Mouse (Mus musculus) forebrain, embryonic 10.5 days (tissue): ENCODE data around the gene Cdc14a. TPM values are rescaled to one million over a fixed set of nuclear protein-coding genes. Genes with fewer than 3 reads are reported as not detected.
A peak's percentile ranks its signal among the peaks of the same experiment; 100 is the strongest.

Experiments used
- DNase-seq: peaks from one replicate; pipeline ENCODE4 v3.0.0-alpha.2; 2017; ENCODE audit warnings: low spot score; ENCODE audit errors: extremely low spot score
- H3K27ac ChIP-seq: fragments of 300-500 bp; sonication (generic); 2 replicates; pipeline ENCODE4 v1.5.1; 2016; ENCODE audit warnings: mild to moderate bottlenecking
- H3K27me3 ChIP-seq: fragments of 300-500 bp; sonication (generic); 2 replicates; pipeline ENCODE4 v1.6.1; 2016; ENCODE audit warnings: mild to moderate bottlenecking; ENCODE audit not compliant: poor library complexity, severe bottlenecking
- H3K36me3 ChIP-seq: fragments of 300-500 bp; sonication (generic); replicated peaks from 2 replicates; pipeline ENCODE4 v1.6.1; 2016; ENCODE audit warnings: mild to moderate bottlenecking, moderate library complexity
- H3K4me1 ChIP-seq: fragments of 300-500 bp; sonication (generic); 2 replicates; pipeline ENCODE4 v1.6.1; 2016
- H3K4me3 ChIP-seq: fragments of 300-500 bp; sonication (generic); 2 replicates; pipeline ENCODE4 v1.5.1; 2016; ENCODE audit warnings: mild to moderate bottlenecking, moderate library complexity
- H3K9me3 ChIP-seq: fragments of 300-500 bp; sonication (generic); 2 replicates; pipeline ENCODE4 v1.6.1; 2016; ENCODE audit warnings: mild to moderate bottlenecking, moderate library complexity
- WGBS: fragments of 180-500 bp; shearing (Covaris S2); methylation state at CpG from one replicate; pipeline ENCODE4 v1.1.7; 2016; 5-methylcytosine and 5-hydroxymethylcytosine counted together
- polyA plus RNA-seq: library from polyadenylated mRNA; unstranded; fragments of >200 nt; fragmentation: Nextera tagmentation; extraction: Ambion mirVana; gene quantifications from 2 replicates; pipeline ENCODE4 v1.2.1, GENCODE M21; 2016

Cdc14a gene
- polyA plus RNA-seq, 1 experiment from 2014 or later, result 19.7 TPM

DNA sequence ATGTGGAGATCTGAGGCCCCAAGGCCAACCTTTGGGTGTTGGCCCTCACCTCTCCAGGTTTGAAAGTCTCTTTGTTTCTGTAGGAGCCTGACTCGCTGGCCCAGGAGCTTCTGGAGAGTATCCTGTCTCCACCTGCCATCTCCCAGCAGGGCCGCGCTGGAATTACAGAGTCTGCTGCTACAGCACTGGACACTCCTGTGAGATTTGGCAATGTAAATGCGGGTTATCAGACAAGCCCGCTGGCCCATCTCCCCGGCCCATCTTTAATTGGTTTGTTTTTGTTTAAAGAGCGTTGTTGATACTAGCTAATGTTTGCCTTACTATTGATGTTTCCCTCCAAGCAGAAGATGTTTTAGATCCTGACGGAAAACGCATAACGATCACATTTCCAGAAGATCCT, 15.0 kb downstream of the Cdc14a start:
- DNase-seq, result no peak
- Histone ChIP-seq H3K36me3 (peaks cover 65% of the 10 kb centered on the region), H3K4me3 (no peak overlapping the region), H3K27me3 (no peaks in the 10 kb centered on the region), H3K4me1 (peaks cover 36% of the 10 kb centered on the region), H3K27ac (no peak overlapping the region), H3K9me3 (no peaks in the 10 kb centered on the region)
- WGBS, result 88% methylated on average over 10 of the region's 10 CpGs

DNA sequence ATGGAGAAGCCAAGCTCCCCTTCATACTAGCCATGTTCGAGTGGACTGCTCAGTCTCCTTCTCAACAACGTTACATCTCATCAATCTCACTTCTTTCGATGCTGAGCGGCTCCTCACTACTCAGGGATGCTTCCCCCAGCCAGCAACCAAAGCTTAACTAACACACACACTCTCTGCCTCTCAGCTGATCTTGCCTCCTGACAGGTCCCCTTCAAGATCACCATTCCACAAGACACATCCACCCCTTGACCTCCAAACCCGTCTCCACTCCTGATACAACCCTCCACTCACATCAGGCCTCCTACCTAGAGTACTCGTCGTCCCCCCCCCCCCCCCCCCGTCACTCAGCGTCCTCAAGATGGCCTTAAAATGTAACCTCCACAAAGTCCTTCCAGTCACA, 18.3 kb downstream of the Cdc14a start:
- WGBS, result 70% methylated on average over 9 of the region's 9 CpGs
- Histone ChIP-seq H3K4me1 (peaks cover 42% of the 10 kb centered on the region), H3K27me3 (no peaks in the 10 kb centered on the region), H3K9me3 (no peaks in the 10 kb centered on the region), H3K36me3 (peaks cover 63% of the 10 kb centered on the region), H3K4me3 (no peak overlapping the region), H3K27ac (no peak overlapping the region)
- DNase-seq, result no peak

DNA sequence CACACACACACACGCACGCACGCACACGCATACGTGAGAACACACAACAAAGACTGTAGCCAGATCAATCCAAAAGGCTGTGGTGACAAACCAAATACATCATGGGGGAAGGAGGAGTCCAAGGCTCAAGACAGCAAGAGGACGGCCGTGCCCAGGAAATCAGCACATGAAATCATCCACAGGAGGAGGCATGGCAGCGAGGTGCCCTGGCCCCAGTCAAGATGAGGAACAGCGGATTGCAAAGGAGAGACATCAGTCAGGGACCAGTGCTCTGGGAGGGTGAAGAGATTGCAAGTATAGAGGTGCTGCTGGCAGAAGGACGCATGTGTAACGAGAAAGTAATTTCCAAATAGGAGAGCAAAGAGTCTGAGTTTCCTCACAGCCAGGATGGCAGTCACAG, 22.4 kb downstream of the Cdc14a start:
- Histone ChIP-seq H3K4me3 (no peak overlapping the region), H3K27ac (peak overlapping the region; percentile 30; the same call in 1 of the 2 replicates), H3K9me3 (no peaks in the 10 kb centered on the region), H3K27me3 (no peaks in the 10 kb centered on the region), H3K4me1 (peaks cover 67% of the 10 kb centered on the region), H3K36me3 (peaks cover 44% of the 10 kb centered on the region)
- 86% methylated on average over 11 of the region's 11 CpGs for WGBS
- DNase-seq, result no peak

DNA sequence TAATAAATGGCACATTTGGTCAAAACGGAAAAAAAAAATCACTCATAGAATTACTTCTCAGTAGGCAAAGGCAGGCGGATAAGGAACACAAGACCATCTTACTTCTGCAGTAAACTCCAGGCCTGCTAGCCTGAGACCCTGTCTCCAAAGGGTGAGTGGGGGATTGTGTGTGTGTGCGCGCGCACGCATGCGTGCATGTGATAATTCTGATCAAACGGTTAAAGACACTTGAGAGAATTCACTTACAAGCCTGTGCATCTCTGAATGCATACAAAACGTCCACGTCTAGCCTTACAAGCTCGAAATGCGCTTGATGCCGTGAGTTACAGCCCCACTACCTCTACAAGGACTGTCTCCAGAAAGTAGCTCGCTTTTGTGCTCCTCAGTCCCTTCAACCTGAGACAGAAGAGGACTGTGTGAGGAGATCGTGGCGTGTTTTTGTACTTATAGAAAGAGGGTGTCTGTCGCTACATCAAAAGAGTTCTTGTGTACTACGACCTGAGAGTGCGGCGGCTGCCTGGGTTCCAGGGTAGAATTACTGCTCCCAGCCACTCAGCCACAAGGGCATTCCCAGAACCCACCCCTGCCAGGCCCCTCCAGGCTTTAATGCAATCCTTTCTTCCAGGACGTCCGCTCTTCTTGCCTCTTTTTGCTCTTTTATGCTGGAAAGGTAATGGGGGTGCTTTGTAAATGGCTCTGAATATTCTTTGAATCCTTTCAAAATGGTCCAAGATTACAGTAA, 24.3 kb downstream of the Cdc14a start:
- peaks cover 52% of the 10 kb centered on the region for H3K4me1 ChIP-seq
- no peaks in the 10 kb centered on the region for H3K9me3 ChIP-seq
- DNase-seq, result peak; percentile 30
- H3K27ac ChIP-seq, result peak overlapping the region; percentile 82
- 68% methylated on average over 22 of the region's 22 CpGs for WGBS
- H3K27me3 ChIP-seq, result no peaks in the 10 kb centered on the region
- H3K4me3 ChIP-seq, result no peak overlapping the region; the same call in 1 of the 2 replicates
- peaks cover 44% of the 10 kb centered on the region for H3K36me3 ChIP-seq

DNA sequence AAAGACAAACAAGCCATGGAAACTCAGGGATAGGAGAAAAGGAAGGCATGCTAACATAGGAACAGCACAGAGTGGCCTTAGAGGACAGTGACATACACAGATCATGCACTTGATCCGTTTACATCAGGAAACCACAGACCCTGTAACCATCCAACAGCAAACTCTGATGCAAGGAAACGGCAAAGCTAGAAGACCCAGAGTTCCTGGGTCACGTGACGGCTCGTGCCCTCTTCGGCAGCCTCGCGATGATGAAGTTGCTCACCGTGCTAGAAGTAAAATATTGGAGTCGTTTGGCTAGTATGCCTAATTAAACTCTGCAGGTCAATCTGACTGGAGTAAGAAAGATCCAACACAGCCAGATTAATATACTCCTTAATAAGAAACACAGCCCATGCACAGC, 25.3 kb downstream of the Cdc14a start:
- H3K4me3 ChIP-seq, result no peak overlapping the region
- peaks cover 35% of the 10 kb centered on the region for H3K36me3 ChIP-seq
- H3K27me3 ChIP-seq, result no peaks in the 10 kb centered on the region
- H3K9me3 ChIP-seq, result no peaks in the 10 kb centered on the region
- peak overlapping the region; percentile 61; the same call in 1 of the 2 replicates for H3K27ac ChIP-seq
- 92% methylated on average over 10 of the region's 10 CpGs for WGBS
- H3K4me1 ChIP-seq, result peaks cover 52% of the 10 kb centered on the region
- DNase-seq, result no peak

DNA sequence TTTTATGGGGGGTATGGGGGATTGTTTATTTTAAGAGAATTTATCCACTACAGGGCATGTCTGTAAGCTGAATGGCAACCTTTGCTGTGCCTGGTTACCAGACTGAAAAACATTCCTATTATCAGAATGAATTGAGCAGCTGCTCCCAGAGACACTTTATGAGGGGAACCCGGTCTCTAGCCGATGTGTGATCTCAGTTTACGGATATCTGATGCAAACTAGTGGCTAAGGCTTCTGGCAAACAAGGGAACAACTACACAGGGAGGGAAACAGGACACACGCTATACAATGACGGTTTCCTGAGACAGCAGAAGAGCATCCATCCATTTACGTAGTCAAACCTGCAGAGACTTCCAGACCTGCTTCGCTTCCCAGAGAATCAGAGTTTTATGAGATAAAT, 25.9 kb downstream of the Cdc14a start:
- DNase-seq, result no peak
- H3K4me1 ChIP-seq, result peaks cover 52% of the 10 kb centered on the region
- peak overlapping the region; percentile 61; the same call in 1 of the 2 replicates for H3K27ac ChIP-seq
- H3K4me3 ChIP-seq, result no peak overlapping the region
- no peaks in the 10 kb centered on the region for H3K27me3 ChIP-seq
- peaks cover 30% of the 10 kb centered on the region for H3K36me3 ChIP-seq
- WGBS, result 82% methylated on average over 7 of the region's 7 CpGs
- H3K9me3 ChIP-seq, result no peaks in the 10 kb centered on the region

DNA sequence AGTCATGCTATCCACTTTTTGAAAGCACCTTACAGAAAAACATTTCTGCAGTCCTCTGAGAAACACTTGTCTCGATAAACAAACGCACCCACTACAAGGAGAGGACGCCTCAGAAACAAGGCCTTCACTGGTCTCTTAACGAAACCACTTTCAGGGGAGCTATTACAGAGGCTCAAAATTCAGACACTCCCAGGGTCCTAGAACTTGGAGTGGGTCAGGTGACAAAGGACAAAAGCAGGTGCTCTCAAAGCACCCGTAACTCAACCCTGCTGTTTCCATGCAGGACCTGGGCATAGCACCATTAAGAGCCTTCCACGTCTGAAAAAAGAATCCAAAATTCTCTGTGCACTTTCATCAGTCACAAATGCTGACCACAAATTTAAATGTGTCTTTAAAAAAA, 26.5 kb downstream of the Cdc14a start:
- 92% methylated on average over 6 of the region's 6 CpGs for WGBS

DNA sequence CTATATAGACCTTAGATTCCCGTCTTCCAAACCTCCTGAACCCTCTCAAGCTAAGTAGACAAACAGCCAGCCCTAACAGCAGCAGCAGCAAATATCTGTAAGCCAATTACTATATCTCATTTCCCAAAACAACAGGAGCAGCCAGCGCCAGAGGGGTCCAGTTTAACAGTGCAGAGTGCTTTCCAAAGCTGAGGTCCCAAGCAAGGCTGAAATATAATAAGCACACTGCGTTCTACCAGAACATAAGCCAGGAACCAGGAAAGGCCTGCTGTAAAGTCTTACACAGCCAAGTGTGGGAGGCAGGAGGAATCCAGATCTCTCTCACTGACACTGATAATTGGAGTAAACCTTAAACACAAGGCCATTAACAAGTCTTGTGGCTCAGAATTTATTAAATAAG, 27.3 kb downstream of the Cdc14a start:
- 88% methylated on average over 3 of the region's 3 CpGs for WGBS

More for the DNA sequence above, 26.5 kb downstream of the Cdc14a start:
- Histone ChIP-seq H3K27me3 (no peaks in the 10 kb centered on the region), H3K4me3 (no peak overlapping the region), H3K9me3 (no peaks in the 10 kb centered on the region), H3K36me3 (peaks cover 35% of the 10 kb centered on the region), H3K27ac (no peak overlapping the region), H3K4me1 (peaks cover 52% of the 10 kb centered on the region)
- no peak for DNase-seq

DNA sequence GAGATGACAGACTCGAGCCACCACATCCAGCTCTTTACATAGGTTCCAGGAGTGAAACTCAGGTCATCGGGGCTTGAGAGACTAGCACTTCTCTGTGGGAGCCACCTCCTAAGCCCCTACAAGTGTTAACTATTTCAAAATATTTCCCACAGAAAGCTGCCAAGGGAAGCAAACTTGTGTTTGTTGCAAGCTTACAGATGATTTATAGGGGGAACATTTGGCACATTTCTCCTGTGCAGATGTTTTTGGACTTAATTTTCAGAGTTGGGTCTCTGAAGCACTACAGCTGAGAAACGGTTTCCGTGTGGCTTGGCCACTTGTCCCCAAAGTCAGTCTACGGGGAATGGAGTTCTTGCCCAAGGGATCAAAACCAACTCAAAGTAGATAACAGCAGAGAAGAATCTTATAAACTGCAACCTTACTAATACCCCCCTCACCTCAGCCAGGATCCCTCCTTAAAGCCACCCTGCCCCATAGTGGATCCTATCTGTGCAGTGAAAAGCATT, 28.9 kb downstream of the Cdc14a start:
- no peak for DNase-seq
- H3K36me3 ChIP-seq, result peaks cover 44% of the 10 kb centered on the region
- peaks cover 34% of the 10 kb centered on the region for H3K4me1 ChIP-seq
- H3K9me3 ChIP-seq, result no peaks in the 10 kb centered on the region
- no peaks in the 10 kb centered on the region for H3K27me3 ChIP-seq
- H3K4me3 ChIP-seq, result no peak overlapping the region
- 89% methylated on average over 5 of the region's 5 CpGs for WGBS
- H3K27ac ChIP-seq, result no peak overlapping the region

More for the DNA sequence above, 27.3 kb downstream of the Cdc14a start:
- Histone ChIP-seq H3K4me1 (peaks cover 49% of the 10 kb centered on the region), H3K27me3 (no peaks in the 10 kb centered on the region), H3K27ac (no peak overlapping the region), H3K9me3 (no peaks in the 10 kb centered on the region), H3K4me3 (no peak overlapping the region), H3K36me3 (peaks cover 37% of the 10 kb centered on the region)
- no peak for DNase-seq

DNA sequence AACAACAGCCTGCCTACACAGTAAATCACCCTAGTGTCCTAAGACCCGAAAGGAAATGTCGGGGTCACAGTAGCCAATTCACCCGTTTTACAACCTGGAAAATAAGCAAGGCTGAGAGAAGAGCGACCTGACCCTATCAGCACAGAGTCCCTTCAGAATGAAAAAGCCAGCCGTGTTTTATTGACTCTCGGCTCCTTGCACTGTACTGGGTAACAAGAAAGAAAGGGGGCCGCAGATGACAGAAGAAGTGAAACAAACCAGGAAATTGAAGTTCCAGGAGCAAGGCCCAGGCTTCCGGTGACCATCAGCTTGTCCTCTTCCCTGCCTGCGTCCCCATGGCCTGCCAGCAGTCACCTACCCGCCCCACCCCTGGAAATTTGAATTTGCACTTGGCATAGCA, 32.4 kb downstream of the Cdc14a start:
- Histone ChIP-seq H3K4me1 (peaks cover under 1% of the 10 kb centered on the region; the same call in 1 of the 2 replicates), H3K36me3 (peaks cover 65% of the 10 kb centered on the region), H3K27ac (no peak overlapping the region), H3K27me3 (no peaks in the 10 kb centered on the region), H3K9me3 (no peaks in the 10 kb centered on the region), H3K4me3 (no peak overlapping the region)
- WGBS, result 91% methylated on average over 10 of the region's 10 CpGs
- DNase-seq, result no peak

DNA sequence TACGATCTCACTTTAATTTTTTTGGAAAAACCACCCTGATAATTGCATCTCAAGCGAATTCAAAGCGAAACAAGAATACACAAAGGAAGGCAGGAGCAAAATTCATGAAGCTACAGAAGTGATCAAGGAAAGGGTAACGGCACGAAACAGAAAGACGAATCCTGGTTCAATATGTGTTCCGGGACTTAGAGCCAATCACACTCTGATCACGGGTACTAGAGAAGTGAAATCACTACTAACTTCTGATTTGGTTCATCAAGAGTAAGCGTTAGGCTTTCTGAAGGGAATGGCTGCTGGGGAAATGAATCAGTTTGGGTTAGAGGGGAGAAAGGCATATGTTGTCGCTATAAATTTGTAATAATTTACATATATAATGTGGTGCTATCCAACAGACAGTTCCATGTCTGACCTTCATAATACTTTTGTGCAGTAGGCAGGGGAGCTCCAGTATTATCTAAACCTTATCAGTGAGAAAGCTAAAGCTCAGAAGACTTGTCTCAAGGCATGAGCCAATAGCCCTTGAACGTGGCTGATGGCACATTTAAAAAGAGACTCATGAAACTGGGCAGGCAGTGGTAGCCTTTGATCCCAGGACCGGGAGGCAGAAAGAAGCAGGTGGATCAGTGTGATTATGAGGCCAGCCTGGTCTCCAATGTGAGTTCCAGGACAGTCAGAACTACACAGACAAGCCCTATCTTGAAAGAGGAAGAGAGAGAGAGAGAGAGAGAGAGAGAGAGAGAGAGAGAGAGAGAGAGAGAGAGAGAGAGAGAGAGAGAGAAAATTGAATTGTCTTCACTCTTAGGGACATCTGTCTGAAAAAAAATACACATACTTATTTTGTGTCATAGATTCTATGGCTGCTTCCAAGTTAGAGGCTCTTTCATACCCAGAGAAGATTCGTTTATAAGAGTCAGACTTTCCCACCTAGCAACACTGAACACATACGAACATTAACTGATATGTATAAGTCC, 34.0 kb downstream of the Cdc14a start:
- H3K4me3 ChIP-seq, result no peak overlapping the region
- no peaks in the 10 kb centered on the region for H3K4me1 ChIP-seq
- no peak for DNase-seq
- peaks cover 71% of the 10 kb centered on the region for H3K36me3 ChIP-seq
- H3K9me3 ChIP-seq, result no peaks in the 10 kb centered on the region
- H3K27ac ChIP-seq, result no peak overlapping the region
- WGBS, result 91% methylated on average over 14 of the region's 14 CpGs
- H3K27me3 ChIP-seq, result no peaks in the 10 kb centered on the region

DNA sequence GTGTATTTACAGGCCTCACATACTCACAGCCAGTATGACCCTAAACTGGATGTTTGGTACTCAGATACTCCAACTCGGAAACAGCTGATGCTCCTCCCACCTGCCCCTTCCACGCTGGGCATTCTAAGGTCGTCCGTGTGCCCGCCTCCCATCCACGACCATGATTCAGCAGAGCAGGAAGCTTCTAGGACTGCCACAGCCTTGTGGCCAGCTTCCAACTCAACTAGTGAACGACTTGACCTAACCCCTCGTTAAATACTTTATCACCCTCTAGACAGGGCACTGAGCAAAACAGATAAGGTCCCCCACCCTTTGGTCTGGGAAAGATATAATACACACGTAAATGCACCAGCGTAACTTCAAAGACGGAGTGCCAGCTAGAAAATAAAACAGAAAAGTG, 35.0 kb downstream of the Cdc14a start:
- no peak overlapping the region for H3K27ac ChIP-seq
- H3K36me3 ChIP-seq, result peaks cover 75% of the 10 kb centered on the region
- no peaks in the 10 kb centered on the region for H3K9me3 ChIP-seq
- H3K4me3 ChIP-seq, result no peak overlapping the region
- WGBS, result 88% methylated on average over 11 of the region's 11 CpGs
- H3K4me1 ChIP-seq, result no peaks in the 10 kb centered on the region
- no peaks in the 10 kb centered on the region for H3K27me3 ChIP-seq
- no peak for DNase-seq

DNA sequence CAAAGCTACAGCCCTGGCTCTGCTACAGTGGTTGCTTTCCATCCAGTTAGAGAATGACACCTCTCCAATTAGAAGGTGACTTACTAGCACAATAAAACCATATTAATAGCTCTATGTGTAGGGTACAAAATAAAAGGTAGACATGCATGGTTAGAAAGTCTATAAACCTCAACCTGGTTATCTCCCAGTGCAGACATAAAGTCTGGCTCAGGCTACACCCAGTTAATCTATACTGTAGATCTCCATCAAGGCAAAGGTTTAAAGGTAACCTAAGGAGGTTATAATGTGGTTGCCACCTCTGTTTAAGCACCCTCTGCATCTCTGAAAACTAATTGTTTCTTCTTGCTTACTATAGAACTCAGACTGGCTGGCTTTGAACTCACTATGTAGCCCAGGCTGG, 36.9 kb downstream of the Cdc14a start:
- no peak overlapping the region for H3K27ac ChIP-seq
- H3K4me1 ChIP-seq, result no peaks in the 10 kb centered on the region
- DNase-seq, result no peak
- H3K27me3 ChIP-seq, result no peaks in the 10 kb centered on the region
- peaks cover 70% of the 10 kb centered on the region for H3K36me3 ChIP-seq
- no peak overlapping the region for H3K4me3 ChIP-seq
- no peaks in the 10 kb centered on the region for H3K9me3 ChIP-seq
